Mouse (Mus musculus): ENCODE data around the gene Kif18b. TPM values are rescaled to one million over a fixed set of nuclear protein-coding genes. Genes with fewer than 3 reads are reported as not detected.

Gene Kif18b
- total RNA-seq, 1 experiment from 2014 or later = 4.1 TPM

DNA sequence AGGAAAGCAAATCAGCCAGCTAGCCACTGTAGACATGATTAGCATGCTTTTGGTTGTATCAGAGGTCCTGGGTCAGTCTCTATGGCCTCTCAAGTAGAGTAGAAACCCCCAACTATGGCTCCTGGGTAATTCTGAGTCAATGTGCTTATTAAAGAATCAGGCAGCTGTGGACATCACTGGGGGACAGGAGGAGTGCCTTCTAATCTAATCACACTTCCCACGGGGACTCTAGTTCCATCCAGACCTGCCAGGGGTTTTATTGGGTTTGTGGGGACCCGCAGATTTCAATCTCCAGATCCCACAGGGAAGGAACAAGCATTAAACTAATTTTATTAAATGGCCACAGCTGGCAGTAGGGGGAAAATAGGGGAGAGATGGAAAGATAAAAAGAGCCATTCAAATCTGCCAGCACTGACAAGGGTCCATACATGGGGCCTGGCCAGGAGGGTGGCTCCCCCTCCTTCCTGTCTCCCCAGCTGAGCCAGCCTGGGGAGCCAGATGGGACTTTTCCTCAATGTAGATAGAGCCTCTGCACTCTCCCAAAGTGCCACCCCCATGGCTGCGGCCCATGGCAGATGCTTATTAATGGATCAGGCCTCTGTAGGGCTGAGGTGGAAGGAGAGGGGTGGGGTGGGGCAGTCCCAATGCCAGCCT is 12.7 kb upstream of the Kif18b start:
- no peak for DNase-seq

GRCm38 (mm10) chr11:102936272-102936671 is 11.3 kb upstream of the Kif18b start:
- DNase-seq = no peak

GRCm38 (mm10) chr11:102930672-102931071 is 5.7 kb upstream of the Kif18b start:
- no peak for DNase-seq

DNA sequence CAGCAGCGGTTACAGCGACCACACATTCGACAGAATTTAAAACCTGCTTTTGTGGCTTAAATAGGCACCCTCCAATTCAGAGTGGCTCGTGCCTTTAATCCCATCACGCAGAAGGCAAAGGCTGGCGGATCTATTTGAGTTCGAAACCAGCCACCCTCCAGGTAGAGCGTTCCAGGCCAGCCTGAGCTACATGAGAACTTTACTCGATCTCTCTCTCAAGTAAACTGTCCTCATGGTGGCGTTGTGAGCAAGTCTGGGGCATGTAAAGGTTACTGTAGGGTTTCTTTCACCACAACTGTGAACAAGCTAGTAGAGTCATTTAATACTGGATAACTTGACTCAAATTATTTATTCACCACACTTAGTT is 410 bp upstream of the Kif18b start:
- no peak for DNase-seq

GRCm38 (mm10) chr11:102921491-102921890 is 3.4 kb downstream of the Kif18b start:
- DNase-seq = no peak

DNA sequence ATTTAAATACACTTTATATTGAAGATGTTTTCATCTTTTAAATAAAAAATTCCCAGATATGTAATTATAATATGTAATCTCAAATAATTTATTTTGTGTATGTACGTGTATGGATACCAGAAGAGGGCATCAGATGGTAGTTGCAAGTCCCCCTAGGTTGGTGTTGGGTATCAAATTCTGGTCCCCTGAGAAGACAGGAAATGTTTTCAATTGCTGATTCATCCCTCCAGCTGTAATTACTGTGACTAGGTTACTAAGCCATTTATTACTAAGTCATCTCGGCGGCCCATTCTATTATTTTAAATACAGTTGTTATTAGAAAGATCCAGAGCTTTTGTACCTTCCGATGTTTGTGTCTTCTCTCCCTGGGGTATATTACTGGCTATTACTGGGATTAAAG is 6.8 kb downstream of the Kif18b start:
- DNase-seq = no peak

GRCm38 (mm10) chr11:102915380-102915779 is 9.5 kb downstream of the Kif18b start:
- DNase-seq = no peak

DNA sequence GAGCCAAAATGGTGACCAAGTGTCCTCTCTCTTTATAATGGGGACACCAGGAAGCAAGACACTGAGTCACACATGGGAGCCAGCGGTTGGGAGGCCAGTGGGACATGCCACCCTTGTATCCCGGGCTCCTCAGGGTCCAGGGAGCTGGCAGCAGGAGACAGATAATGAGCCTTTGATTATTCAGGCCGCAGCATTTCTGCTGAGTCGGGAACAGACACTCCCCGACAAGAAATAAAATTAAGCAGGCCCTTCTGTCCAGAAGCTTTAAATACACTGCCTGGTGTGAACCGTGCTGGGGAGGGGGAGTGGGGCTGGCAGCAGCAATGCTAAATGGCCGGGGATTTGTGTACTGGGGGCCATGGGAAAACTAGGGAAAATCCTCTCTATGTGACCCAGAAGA is 13.5 kb downstream of the Kif18b start:
- DNase-seq = no peak

GRCm38 (mm10) chr11:102903654-102904053 is 21.3 kb downstream of the Kif18b start:
- no peak for DNase-seq

GRCm38 (mm10) chr11:102902107-102902506 is 22.8 kb downstream of the Kif18b start:
- no peak for DNase-seq

GRCm38 (mm10) chr11:102901199-102901598 is 23.7 kb downstream of the Kif18b start:
- no peak for DNase-seq

DNA sequence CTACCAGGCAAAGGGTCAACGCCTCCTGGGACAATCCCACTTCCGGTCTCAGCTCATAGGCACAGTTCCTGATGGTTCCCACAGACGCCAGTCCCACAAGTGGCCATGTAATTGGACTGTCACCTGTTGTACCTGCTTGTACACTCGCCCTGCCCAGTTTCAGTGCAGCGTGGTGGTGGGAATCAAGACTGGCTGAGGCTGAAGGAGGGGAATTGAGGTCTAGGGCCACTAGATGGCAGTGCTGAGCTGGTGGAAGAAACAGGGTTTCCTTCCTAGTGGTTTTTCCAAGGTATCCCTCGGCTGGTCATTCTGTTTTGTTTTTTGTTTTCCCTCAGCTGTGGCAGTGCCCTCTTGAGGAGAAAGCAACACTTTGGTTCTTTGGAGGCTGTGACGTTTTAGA is 24.2 kb downstream of the Kif18b start, which contains the start of gene Gfap:
Gene Gfap (minus strand): TSS at position 150 of the 400 bp plus-strand sequence.
- DNase-seq = peak; percentile 83

DNA sequence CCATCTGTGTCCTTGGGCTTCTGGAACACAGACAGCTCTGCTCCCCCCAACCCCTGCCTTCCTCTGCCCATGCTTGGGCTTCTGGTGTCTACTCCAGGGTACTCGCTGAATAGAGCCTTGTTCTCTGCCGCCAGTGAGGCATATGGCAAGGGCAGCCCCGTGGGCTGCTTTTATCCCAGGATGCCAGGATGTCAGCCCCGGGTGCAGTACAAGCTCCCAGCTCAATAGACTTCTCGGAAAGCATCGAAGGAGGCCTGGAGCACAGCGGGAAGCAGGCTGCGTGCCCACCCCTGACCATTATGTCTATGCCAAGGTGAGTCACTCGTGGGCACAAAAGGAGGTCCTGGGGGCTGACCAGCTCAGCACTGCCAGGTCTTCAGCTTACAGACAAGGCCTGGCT is 26.5 kb downstream of the Kif18b start:
- no peak for DNase-seq

- DNase-seq = no peak
Measured at GRCm38 (mm10) chr11:102896641-102897040, 28.3 kb downstream of the Kif18b start.

- DNase-seq = no peak
Measured at GRCm38 (mm10) chr11:102895779-102896178, 29.1 kb downstream of the Kif18b start.

GRCm38 (mm10) chr11:102894716-102895115 is 30.2 kb downstream of the Kif18b start:
- DNase-seq = no peak

- peak; percentile 55 for DNase-seq
Measured at GRCm38 (mm10) chr11:102893015-102893651, 31.8 kb downstream of the Kif18b start.

DNA sequence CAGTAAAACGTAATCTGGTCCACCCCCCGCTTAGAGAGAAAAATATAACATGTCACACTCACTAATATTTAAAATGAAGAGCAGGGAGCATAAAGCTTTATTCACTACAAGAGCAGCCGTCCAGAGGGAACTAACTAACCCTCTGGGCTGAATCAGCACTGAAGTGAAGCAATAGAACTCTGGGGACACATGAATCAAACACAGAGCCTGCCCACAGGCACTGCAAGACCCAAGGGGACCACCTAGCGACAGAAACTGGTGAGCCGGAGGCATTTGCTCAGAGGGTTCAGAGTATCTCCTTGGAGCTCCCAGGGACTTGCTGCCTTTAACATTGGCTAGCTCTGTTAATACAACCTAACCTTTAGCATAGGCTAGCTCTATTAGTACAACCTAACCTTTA is 34.8 kb downstream of the Kif18b start:
- no peak for DNase-seq

GRCm38 (mm10) chr11:102888135-102888534 is 36.8 kb downstream of the Kif18b start:
- no peak for DNase-seq

GRCm38 (mm10) chr11:102887433-102887832 is 37.5 kb downstream of the Kif18b start:
- no peak for DNase-seq

DNA sequence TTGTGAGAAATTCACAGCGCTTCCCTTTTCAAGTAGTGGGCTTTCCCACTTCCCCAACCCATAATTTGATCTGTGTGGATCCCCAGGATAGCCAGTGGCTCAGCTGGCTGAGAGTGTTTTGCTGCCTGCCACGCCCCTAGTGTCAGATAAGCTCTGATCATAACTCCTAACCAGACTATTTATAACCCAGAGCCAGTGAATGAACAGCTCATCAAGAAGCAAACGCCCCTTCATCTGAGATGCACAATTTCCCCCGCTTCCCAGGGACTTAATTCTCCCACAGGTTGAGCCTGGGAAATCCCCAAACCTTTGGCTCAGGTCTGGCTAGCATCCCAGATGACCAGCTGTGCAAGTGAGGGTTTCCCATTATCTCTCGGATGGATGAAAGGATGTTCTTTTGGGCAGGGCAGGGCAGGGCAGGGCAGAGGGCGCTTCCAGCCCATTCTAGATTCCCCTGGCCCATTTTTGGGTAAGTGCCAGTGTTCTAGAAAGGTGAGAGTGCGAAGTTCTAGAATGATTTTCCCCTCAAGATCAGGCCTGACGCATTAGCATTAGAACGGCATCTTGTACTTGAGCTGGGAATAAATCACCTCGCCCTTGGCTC is 40.2 kb downstream of the Kif18b start, which contains the start of gene Fam187a:
Gene Fam187a (plus strand): TSS at position 554 of the 604 bp plus-strand sequence.
- no peak for DNase-seq

DNA sequence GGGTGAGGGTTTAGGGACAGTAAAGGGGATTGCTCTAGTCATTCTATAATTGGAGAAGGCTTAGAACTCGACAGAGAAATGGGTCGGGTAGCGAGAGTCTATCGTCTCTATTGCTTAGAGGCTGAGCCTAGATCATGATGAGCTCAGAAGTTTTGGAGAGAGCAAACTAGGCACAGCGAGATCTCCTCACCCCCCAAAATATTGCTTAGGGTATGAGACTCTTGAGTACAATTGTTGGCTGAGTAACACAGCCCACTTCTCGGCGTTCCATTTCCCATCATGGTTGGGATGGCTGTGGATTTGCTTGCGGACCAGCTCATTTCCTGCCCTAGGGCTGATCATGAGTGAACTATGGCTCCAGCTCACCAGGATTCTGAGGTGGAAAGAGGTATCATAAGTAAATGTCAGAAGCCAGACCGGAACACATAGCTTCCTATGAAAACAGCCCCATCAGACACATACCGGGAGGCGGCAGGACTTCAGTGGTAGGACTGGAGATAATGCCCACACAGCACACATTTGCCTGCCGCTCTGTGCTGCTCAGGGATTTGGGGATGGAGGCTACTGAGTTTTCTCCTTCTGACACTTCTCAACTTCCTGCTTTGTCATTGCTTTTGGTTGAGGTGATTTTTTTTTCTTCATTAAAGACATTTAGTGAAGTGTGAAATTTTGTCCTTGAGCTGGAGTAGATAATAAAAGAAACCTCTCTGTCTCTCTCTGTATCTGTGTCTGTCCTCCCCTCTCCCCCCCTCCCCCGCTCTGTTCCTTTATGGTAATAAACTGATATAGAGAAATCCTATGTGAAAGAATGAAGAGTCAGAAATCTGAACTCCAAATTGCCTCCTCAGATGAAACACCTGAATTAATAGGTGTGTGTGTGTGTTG is 43.4 kb downstream of the Kif18b start:
- no peak for DNase-seq
